Mouse (Mus musculus): ENCODE results near the gene Fdps.
A peak's percentile ranks its signal among the peaks of the same experiment; 100 is the strongest.

Gene Fdps

DNA sequence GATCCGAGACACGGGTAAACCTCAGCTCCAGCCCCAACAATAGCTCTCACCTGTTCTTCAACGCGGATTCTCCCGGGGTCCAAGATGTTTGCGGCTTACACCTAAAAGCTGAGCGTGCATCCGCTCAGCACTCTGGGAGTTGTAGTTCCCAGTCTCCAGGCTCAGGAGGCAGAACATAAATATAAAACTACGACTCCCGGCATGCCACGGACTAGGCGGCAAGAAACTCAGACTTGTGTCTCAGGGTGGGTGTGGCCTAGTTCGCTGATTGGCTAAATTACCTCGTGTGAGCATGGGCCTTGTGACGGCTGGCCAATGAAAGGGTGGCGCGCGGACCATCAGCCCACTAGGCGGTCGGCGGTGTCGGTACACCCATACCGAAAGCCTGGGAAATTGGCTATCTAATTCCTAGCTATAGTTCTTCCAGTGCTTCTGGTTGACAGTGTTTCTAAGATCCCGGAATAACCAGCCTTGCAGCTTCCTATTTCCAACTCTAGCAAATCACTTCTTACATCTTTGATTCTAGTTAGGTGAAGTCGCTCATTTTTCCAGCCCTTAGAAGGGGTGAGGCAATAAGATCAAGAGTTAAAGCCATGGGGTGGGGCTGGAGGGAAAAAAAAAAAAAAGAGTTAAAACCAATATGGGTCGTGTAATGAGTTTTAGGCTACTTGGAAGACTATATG lies at the start of gene Fdps:
Gene Fdps (minus strand): TSS at position 148 of the 683 bp plus-strand sequence.
- DNase-seq (ENCODE audit: low read depth, low spot score): peak; percentile 98

DNA sequence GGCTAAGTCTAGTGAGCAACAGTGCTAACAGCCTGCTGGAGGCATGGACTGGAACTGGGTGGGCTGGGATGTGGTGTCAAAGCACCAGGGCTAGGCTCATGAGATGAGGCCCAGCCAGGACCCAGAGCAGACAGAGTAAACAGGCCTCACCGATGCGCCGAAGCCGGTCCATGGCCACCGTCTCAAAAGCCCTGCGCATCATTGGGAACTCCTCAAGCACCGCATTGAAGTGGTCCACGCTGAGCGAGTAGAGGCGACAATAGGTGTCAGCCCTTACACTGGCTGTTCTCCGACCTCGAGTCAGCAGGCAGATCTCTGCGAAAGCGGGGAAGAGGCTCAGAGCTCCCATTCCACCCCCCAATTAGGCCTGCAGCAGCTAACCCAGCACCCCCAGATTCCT lies 46.8 kb upstream of the Fdps start:
- DNase-seq (ENCODE audit: low read depth, low spot score): no peak

DNA sequence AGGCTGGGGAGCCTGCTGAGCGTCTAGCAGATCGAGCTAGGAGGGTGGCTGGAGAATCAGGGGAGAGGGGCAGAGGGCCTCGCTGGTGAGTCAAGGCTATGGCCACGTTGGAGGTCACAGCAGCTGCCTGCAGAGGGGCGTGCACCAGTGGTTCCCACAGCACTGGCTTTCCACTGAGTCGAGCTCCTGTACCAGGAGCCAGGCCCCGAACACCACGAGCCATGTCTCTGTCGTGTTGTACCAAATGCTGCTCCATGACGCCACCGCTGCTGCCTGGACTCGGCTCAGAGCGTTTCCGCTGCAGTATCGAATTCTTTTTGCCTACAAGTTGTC lies 46.2 kb upstream of the Fdps start:
- DNase-seq (ENCODE audit: low read depth, low spot score): no peak

DNA sequence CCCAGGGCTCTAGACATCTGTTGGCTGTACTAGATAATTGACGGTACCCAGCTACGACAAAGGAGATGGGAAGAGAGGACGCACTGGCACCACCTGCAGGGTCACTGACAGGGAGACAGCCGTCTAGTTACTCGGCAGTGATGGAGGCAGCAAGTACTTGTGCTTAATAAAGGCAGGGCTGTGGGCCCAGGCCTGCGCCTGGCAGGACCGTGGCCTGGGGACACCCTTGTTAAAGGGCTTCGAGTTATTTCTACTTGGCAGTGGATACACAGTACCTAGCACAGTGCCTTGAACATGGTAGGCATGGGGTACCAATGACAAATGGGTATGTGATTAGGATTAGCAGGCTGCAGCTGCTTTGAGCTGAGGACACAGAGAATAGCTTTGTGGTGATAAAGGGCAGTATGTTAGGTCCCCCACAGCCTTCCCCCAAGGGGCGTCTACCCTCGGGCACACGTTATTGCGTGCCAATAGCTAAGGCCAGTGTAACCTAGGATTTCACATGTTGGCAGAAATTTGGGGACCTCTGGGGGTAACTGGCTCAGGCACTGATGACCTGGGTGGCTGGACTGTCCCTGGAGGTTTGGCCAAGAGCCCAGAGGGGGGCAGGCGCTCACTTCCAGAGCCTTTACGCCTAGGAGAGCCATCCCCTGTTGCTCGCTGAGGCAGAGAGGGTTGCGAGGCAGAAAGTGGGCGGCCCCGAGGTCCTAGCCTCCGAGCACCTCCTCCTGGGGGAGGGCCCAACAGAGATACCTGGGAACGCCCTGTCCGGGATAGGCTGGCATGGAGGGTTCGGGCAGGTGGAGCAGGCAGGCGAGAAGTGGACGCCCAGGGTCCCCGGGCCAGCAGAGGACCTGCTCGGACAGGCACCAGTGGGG lies 45.6 kb upstream of the Fdps start:
- DNase-seq (ENCODE audit: low read depth, low spot score): no peak

DNA sequence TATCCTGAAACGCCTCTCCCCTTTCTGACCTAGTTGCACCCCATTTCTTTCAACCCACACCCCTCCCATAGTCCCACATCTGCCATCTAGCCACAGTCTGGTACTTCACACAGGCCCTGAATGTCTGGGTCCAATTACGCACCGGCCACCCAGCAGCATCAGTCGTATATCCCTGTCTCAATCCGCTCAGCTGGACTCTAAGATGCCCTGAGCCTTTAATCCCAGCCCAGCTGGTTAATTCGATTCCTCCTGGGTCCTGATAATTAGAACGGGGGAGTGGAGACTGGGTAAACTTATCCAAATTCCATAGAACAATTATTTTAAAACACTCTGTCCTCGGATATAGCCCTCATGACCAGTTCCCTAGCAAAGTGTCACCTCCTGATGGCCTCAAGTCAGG lies 43.8 kb upstream of the Fdps start:
- DNase-seq (ENCODE audit: low read depth, low spot score): no peak

DNA sequence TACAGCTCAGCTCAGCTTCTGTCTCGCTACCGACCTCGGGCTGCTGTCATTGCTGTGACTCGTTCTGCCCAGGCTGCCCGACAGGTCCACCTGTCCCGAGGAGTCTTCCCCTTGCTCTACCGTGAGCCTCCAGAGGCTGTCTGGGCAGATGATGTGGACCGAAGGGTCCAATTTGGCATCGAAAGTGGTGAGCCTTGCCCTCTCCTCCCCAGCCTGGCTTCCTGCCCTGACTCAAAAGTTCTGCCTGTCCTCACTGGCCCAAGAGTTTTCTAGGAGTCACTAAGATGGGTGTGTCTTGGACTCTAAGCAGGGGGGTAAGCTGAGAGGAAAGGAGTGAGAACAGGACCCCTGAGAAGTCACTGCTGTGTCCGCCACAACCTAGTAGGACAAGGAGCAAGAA lies 43.1 kb upstream of the Fdps start:
- no peak for DNase-seq (ENCODE audit: low read depth, low spot score)

DNA sequence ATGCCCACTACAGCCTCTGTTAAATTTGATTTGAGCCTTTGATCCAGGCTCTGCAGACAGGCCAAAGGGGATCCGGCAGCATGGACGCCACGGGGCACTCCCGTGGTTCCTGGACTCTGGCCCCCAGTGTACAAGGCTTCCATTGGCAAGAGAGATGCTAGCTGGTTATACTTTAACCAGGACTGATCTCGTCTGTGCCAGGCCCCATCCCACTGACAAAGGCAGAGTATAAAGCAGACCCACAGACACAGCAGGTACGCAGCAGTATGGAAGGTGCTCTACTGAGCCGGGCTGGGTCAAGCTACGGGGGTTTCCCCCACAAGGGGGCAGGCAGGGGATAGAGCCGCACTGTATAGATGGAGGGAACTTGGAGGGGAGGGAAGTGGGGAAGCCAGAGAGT lies 34.6 kb upstream of the Fdps start:
- peak; percentile 22 for DNase-seq (ENCODE audit: low read depth, low spot score)

DNA sequence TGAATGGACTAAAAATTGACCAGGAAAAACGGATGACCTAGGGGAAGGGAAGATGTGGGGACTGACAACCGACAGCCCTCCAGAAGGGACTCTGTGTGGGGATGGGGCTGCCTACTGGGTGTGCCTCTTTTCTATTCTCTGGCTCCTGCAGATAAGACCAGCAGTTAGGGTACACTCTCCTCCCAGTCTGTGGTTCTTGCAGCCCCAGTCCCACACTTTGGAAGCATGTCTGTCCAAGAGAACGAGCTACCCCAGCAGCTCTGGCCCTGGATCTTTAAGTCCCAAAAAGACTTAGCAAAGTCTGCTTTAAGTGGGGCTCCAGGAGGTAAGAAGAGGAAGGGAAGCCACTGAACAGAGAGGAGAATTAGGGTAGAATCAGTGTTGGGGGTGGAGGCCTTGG lies 34.2 kb upstream of the Fdps start, which contains the start of gene Pklr:
Gene Pklr (plus strand): TSS at position 185 of the 400 bp plus-strand sequence.
- no peak for DNase-seq (ENCODE audit: low read depth, low spot score)

DNA sequence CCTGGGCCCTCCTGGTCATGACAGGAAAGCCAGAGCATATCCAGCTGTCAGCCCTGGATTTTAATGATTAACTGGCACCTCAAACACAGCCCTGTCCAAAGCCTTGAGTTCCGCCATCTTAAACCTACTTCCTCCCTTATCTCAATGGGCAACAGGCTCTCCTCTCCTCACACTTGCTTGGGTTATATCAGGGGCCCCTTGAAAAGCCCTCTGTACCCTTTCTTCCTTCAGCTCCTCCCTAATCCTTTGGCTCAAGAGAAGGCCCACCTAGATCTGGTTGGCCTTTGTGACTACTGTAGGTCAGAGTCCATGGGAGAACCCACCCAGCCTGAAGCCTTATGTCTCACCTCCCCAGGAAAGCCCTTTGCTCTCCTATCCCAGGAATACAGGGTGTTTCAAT lies 32.0 kb upstream of the Fdps start:
- no peak for DNase-seq (ENCODE audit: low read depth, low spot score)

DNA sequence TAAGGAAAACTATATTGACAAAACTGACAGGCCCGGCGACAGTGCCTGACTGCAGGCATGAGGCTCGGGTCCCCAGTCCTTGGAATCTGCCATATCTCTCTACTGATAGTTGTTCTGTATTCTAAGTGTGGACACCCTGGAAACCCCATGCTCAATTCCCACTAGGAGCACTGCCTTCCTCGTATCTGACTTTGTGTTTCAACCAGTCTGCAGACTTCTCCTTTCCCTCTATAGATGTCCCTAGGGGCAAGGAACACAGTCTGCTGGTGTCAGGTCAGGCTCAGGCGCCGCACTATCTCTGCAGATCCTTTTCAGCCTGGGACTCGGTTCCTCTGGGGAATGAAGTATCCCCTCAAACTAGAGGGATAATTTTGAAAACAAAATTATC lies 31.3 kb upstream of the Fdps start:
- DNase-seq (ENCODE audit: low read depth, low spot score): no peak

DNA sequence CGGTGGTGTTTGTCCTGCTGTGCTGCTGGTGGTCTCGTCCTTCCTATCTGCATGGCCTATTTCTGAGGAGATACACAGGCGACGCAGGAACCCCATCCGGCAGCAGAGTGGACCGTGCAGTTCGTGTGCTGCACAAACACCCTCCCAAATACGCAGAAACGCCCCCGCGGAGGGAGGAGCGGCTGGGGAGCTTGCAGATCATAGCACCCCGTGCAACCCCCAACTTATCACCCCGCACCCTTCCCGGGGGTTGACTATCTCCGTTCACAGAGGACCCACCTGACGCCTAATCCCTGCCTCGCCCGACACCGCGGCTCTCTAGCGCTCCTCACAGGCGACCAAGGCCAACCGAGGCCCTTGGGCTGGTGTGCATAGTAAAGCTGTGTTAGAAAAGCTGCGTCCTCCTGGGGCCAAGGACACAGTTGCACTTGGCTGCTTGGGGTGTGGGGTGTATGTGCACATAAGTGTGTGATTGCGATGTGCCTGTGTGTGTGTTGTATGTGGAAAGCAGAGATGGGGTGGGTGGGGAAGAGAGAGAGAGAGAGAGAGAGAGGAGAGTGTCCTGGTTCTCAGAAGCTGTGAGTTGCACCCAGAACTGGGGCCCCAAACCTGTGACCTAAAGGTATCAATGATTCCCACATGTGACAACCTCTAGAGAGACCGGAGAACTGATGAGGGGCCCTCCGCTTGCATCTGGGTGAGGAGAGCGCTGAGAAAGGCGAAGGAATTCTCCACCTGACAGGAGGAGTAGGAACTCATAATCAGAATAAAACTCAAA lies 30.7 kb upstream of the Fdps start:
- peak; percentile 57 for DNase-seq (ENCODE audit: low read depth, low spot score)

DNA sequence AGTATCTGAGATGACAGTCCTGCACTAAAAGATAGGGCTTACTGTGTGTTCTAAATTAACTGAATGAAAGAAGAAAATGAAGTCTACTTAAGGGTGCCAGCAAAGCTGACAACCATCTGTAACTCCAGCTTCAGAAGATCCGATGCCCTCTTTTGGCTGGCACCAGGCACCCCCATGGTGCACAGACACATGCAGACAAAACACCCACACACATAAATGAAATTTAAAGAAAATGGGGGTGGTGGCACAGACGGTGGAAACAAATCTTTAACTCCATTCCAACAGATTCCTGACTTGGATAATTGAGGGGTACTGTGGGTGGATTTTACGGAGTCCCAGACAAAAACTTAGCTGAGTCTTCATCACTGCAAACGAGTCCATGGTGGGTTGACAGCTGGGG lies 30.1 kb upstream of the Fdps start:
- DNase-seq (ENCODE audit: low read depth, low spot score): no peak

DNA sequence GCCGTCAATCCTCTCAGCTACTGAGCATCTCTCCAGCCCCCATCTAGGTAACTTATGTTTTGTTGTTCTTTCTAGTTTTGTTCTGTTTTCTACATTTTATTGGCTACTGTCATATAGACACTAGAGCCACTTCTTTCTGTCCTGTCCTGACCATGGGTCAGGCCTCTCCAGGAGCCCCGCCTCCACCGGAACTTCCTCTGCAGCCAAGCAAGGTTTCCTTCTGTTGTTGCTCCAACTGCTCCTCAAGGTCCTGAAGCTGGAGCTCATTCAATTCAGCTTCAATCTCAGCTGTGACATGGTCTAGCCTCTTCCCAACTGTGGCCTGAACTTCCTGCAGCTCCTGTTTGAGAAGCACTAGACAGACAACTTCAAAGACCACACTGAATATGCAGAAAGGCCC lies 28.1 kb upstream of the Fdps start:
- DNase-seq (ENCODE audit: low read depth, low spot score): no peak

DNA sequence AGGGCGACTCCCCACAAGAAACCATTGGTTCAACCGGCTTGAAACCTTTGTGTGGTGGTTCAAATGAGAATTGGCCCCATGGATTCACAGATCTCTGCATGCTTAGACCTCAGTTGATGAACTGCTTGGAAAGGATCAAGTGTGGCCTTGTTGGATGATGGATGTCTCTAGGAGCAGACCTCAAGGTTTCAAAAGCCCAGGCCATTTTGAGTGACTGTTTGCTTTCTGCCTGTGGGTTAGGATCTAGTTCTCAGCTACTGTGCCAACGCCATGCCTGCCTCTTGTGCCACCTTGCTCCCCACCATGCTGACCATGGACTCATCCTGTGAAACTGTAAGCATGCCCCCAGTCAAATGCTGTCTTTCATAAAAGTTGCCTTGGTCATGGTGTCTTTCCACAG lies 24.2 kb upstream of the Fdps start:
- DNase-seq (ENCODE audit: low read depth, low spot score): no peak

DNA sequence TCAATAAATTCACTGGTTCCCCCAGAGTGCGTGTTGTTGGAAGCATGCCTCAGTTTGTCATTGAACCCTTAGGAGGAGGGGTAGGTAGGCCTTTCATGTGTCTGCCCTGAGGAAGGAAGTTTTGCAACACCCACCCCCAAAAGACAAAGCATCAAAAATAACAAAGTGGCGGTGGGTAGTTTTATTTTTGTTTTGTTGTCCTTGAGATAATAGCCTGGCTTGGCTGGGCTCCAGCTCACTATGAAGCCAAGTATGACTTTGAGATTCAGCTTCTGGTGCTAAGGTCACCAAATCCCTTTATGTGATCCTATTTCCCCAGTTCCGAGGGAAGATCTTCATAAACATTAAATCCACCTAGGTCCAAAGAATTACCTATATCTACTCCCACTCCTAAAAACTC lies 22.5 kb upstream of the Fdps start:
- DNase-seq (ENCODE audit: low read depth, low spot score): no peak

DNA sequence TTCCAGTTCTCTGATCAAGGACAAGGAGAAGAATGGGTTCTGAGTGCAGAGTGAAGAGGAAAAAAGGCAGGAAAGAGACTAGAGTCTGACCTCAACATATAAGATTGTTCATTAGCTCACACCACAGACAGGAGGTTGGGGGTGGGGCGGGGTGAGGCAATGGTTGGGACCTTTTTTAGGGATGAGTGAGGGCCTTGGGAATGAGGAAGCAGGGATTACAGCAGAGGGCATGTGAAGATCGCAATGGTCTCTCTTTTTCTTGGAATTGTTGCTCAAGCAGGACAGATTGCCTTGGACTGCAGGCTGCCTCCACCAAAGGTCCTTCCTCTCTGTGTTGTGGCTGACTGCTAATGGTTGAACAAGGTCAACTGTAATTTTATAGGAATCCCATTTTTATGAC lies 21.6 kb upstream of the Fdps start:
- DNase-seq (ENCODE audit: low read depth, low spot score): no peak

DNA sequence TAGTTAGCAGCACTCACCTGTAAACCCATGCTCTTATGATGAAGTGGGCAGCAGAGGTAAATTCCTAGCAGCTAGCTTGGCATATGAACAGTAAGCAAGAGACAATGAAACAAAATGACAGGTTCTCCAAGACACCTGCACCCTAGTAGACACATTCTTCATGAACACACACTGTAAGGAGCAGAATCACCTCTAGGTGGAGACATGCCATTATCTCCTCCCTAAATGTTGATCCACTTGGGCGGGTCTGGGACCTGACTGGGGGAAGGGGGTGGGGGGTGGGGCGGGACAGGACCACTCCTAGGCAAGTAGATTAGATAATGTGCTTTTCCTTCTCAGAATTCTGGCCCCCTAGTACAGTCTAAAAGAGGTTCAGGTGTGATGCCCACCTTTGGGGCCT lies 13.8 kb upstream of the Fdps start:
- DNase-seq (ENCODE audit: low read depth, low spot score): peak; percentile 81

DNA sequence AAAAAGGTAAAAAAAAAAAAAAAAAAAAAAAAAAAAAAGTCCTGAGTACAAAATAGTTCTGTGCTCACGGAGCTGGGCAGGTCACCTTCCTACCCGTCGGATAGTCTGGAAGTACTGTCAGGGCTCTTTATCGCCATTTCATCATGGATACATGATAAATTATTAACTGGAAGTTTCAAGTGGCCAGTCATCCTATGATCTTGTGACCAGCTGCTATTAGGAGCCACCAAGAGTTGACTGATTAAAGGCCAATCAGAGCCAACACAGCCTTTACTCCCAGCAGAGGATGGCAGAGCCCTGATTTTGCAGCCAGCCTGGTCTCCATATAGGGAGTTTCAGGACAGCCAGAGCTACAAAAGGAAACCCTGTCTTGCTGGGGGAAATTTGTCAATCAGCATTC lies 11.3 kb upstream of the Fdps start:
- no peak for DNase-seq (ENCODE audit: low read depth, low spot score)

DNA sequence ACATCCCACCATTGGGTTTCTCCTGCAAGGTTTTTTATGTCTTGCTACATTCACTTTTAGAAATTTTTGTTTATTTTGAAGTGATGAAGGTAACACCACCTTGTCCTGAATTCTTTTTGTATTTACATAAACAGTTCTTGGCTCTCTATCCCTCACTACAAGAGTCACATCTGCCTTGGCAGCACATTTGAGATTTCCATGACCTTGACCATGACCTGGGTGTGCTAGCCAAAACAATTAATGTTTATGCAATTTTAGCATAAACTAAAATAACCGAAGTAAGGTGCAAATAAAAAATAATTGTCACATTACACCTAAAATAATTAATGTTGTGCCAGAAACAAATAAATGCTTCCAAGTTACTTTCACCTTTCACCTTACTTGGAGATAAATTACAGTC lies 6.4 kb upstream of the Fdps start:
- DNase-seq (ENCODE audit: low read depth, low spot score): no peak

DNA sequence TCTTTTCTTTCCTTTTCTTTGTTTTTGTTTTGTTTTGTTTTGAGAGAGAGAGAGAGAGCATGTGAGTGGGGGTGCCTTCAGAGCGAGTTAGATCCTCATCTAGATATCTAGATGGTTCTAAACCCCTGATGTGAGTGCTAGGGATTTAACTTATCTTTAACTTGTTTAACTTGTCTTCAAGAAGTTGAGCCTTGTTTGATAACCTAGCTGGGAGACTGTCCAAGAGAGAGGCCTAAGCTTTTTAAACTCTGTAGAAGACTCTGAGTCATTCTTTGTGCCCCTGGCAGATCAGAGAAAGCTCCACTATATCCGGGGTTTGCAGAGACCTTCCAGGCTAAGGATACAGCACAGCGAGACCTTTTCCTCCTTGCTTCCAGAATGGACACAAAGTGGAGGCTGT lies 5.8 kb upstream of the Fdps start:
- no peak for DNase-seq (ENCODE audit: low read depth, low spot score)

DNA sequence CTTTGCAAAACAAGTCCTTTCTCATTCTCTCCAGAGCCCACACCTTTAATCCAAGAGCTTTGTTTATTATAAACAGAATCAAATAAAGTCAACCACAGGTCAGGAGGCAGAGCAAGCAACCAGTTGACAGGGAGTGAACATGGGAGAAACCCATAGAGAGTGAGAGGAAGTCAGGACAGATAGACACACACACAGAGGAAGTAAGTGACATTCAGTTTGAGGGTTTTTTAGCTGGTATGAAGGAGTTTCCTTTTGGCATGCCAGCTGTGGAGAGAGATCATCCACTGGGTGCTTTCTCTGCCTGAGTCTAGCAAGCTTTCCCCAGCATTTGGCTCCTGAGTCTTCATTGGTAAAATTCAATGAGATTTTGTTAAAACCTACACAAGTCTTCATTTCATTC lies 5.1 kb upstream of the Fdps start:
- no peak for DNase-seq (ENCODE audit: low read depth, low spot score)

DNA sequence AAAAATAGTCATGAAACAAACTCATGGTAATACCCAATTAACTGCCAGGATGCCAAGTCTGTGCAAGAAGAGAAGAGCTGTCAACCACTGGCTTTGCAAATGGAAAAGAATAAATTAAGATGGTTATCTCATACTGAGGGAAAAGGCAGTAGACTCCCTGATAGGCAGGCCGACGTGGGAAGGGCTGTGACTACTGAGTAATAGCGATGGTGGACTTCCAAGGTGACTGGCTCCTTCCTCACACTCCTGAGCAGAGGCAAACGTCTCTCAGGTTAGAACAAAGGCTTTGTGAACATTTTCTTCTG lies 1.5 kb upstream of the Fdps start:
- no peak for DNase-seq (ENCODE audit: low read depth, low spot score)

Data from CD4-positive, CD25-positive, alpha-beta regulatory T cell, adult 2 months (primary cell).